Mouse (Mus musculus) heart, embryonic 15.5 days (tissue): ENCODE results near the gene Zfp74. TPM values are rescaled to one million over a fixed set of nuclear protein-coding genes. Genes with fewer than 3 reads are reported as not detected.
A peak's percentile ranks its signal among the peaks of the same experiment; 100 is the strongest.
"Not testable (repeated sequence)": the region's sequence is repeated elsewhere in the genome, so short reads cannot be mapped to it uniquely, and the experiment has no call there.

Experiments
- ATAC-seq: fragments of 200-750 bp; cut with Nextera tagmentation; replicated peaks from 2 replicates; pipeline ENCODE4 v1.8.0; 2017; ENCODE audit warnings: low read depth, moderate TSS enrichment; ENCODE audit not compliant: insufficient number of reproducible peaks, insufficient read depth, low FRiP score
- H3K27ac ChIP-seq: fragments of 300-500 bp; sonication (generic); 2 replicates; pipeline ENCODE4 v1.5.1; 2015; ENCODE audit warnings: mild to moderate bottlenecking, inconsistent platforms
- H3K27me3 ChIP-seq: fragments of 300-500 bp; sonication (generic); 2 replicates; pipeline ENCODE4 v1.6.1; 2015; ENCODE audit warnings: inconsistent platforms
- H3K36me3 ChIP-seq: fragments of 300-500 bp; sonication (generic); 2 replicates; pipeline ENCODE4 v1.6.1; 2015; ENCODE audit warnings: mild to moderate bottlenecking, inconsistent platforms
- H3K4me1 ChIP-seq: fragments of 300-500 bp; sonication (generic); replicated peaks from 2 replicates; pipeline ENCODE4 v1.6.1; 2015; ENCODE audit warnings: inconsistent platforms
- H3K4me2 ChIP-seq: fragments of 300-500 bp; sonication (generic); 2 replicates; pipeline ENCODE4 v1.6.1; 2015; ENCODE audit warnings: inconsistent platforms, mild to moderate bottlenecking, moderate library complexity
- H3K4me3 ChIP-seq: fragments of 300-500 bp; sonication (generic); 2 replicates; pipeline ENCODE4 v1.5.1; 2015; ENCODE audit warnings: mild to moderate bottlenecking, inconsistent platforms
- H3K9ac ChIP-seq: fragments of 300-500 bp; sonication (generic); 2 replicates; pipeline ENCODE4 v1.6.1; 2015; ENCODE audit warnings: mild to moderate bottlenecking, inconsistent platforms
- H3K9me3 ChIP-seq: fragments of 300-500 bp; sonication (generic); replicated peaks from 2 replicates; pipeline ENCODE4 v1.6.1; 2016; ENCODE audit warnings: inconsistent platforms
- WGBS: fragments of 180-500 bp; shearing (Covaris S2); methylation state at CpG from one replicate; pipeline ENCODE4 v1.1.7; 2015; ENCODE audit warnings: mixed read lengths; 5-methylcytosine and 5-hydroxymethylcytosine counted together
- polyA plus RNA-seq: library from polyadenylated mRNA; unstranded; fragments of >200 nt; fragmentation: Nextera tagmentation; extraction: Ambion mirVana; gene quantifications from 2 replicates; pipeline ENCODE4 v1.2.1, GENCODE M21; 2015

Gene Zfp74
- polyA plus RNA-seq, 1 experiment from 2014 or later = 6.7 TPM

GRCm38 (mm10) chr7:29982341-29982740 lies 28.5 kb upstream of the Zfp74 start:
- H3K9me3 ChIP-seq = no peaks in the 10 kb centered on the region; the same call in 1 of the 2 replicates
- no peak overlapping the region for H3K4me3 ChIP-seq
- no peak overlapping the region for H3K9ac ChIP-seq
- ATAC-seq = no peak
- H3K36me3 ChIP-seq = peaks cover 14% of the 10 kb centered on the region
- H3K4me2 ChIP-seq = peak overlapping the region; percentile 61
- H3K27me3 ChIP-seq = no peaks in the 10 kb centered on the region
- 74% methylated on average over 4 of the region's 4 CpGs for WGBS
- H3K27ac ChIP-seq = peak overlapping the region; percentile 99
- H3K4me1 ChIP-seq = peaks cover 38% of the 10 kb centered on the region

GRCm38 (mm10) chr7:29981860-29982259 lies 28.0 kb upstream of the Zfp74 start:
- H3K4me2 ChIP-seq = peak overlapping the region; percentile 61

GRCm38 (mm10) chr7:29981455-29981854 lies 27.6 kb upstream of the Zfp74 start:
- Histone ChIP-seq H3K4me1 (peaks cover 35% of the 10 kb centered on the region), H3K27me3 (no peaks in the 10 kb centered on the region), H3K36me3 (peaks cover 8% of the 10 kb centered on the region; the same call in 1 of the 2 replicates), H3K9me3 (no peaks in the 10 kb centered on the region; the same call in 1 of the 2 replicates), H3K4me3 (no peak overlapping the region), H3K4me2 (peak overlapping the region; percentile 61; the same call in 1 of the 2 replicates), H3K27ac (peak overlapping the region; percentile 99), H3K9ac (no peak overlapping the region)
- ATAC-seq = no peak
- WGBS = 34% methylated on average over 5 of the region's 5 CpGs

More at GRCm38 (mm10) chr7:29981860-29982259, 28.0 kb upstream of the Zfp74 start:
- Histone ChIP-seq H3K27ac (peak overlapping the region; percentile 99), H3K4me1 (peaks cover 37% of the 10 kb centered on the region), H3K27me3 (no peaks in the 10 kb centered on the region), H3K9ac (no peak overlapping the region), H3K4me3 (no peak overlapping the region), H3K36me3 (peaks cover 10% of the 10 kb centered on the region; the same call in 1 of the 2 replicates), H3K9me3 (no peaks in the 10 kb centered on the region; the same call in 1 of the 2 replicates)
- ATAC-seq = no peak
- 68% methylated on average over 3 of the region's 3 CpGs for WGBS

- Histone ChIP-seq H3K36me3 (peaks cover 4% of the 10 kb centered on the region; the same call in 1 of the 2 replicates), H3K9me3 (no peaks in the 10 kb centered on the region; the same call in 1 of the 2 replicates), H3K4me3 (no peak overlapping the region), H3K27me3 (no peaks in the 10 kb centered on the region), H3K4me1 (peaks cover 30% of the 10 kb centered on the region), H3K9ac (no peak overlapping the region), H3K27ac (peak overlapping the region; percentile 99), H3K4me2 (peak overlapping the region; percentile 17)
- 73% methylated on average over 1 of the region's 1 CpGs for WGBS
- ATAC-seq = no peak
Observed at GRCm38 (mm10) chr7:29980761-29981160, 26.9 kb upstream of the Zfp74 start.

GRCm38 (mm10) chr7:29970686-29971085 lies 16.8 kb upstream of the Zfp74 start:
- H3K9ac ChIP-seq = no peak overlapping the region
- no peaks in the 10 kb centered on the region for H3K27me3 ChIP-seq
- H3K4me1 ChIP-seq = no peaks in the 10 kb centered on the region
- H3K9me3 ChIP-seq = no peaks in the 10 kb centered on the region
- no peaks in the 10 kb centered on the region for H3K36me3 ChIP-seq
- H3K4me2 ChIP-seq = no peak overlapping the region
- ATAC-seq = no peak
- no peak overlapping the region for H3K27ac ChIP-seq
- 82% methylated on average over 9 of the region's 9 CpGs for WGBS
- no peak overlapping the region for H3K4me3 ChIP-seq

GRCm38 (mm10) chr7:29965115-29965810 lies 11.4 kb upstream of the Zfp74 start:
- H3K27me3 ChIP-seq, H3K9ac ChIP-seq, H3K4me2 ChIP-seq, ATAC-seq, H3K4me3 ChIP-seq, H3K27ac ChIP-seq, H3K9me3 ChIP-seq, H3K36me3 ChIP-seq, H3K4me1 ChIP-seq: not testable (repeated sequence)
- WGBS = 40% methylated on average over 39 of the region's 39 CpGs

GRCm38 (mm10) chr7:29959004-29959403 lies 5.1 kb upstream of the Zfp74 start:
- Histone ChIP-seq H3K4me2 (no peak overlapping the region), H3K27ac (no peak overlapping the region), H3K9me3 (no peaks in the 10 kb centered on the region), H3K27me3 (no peaks in the 10 kb centered on the region), H3K36me3 (no peaks in the 10 kb centered on the region), H3K4me1 (no peaks in the 10 kb centered on the region; the same call in 1 of the 2 replicates), H3K4me3 (no peak overlapping the region), H3K9ac (no peak overlapping the region)
- ATAC-seq = no peak
- 53% methylated on average over 3 of the region's 3 CpGs for WGBS

GRCm38 (mm10) chr7:29958125-29958724 lies 4.3 kb upstream of the Zfp74 start:
- no peaks in the 10 kb centered on the region for H3K9me3 ChIP-seq
- H3K4me1 ChIP-seq = no peaks in the 10 kb centered on the region; the same call in 1 of the 2 replicates
- H3K4me3 ChIP-seq = no peak overlapping the region
- WGBS = 77% methylated on average over 11 of the region's 11 CpGs
- ATAC-seq = no peak
- H3K36me3 ChIP-seq = no peaks in the 10 kb centered on the region
- no peak overlapping the region for H3K4me2 ChIP-seq
- H3K27ac ChIP-seq = no peak overlapping the region
- H3K9ac ChIP-seq = no peak overlapping the region
- no peaks in the 10 kb centered on the region for H3K27me3 ChIP-seq

GRCm38 (mm10) chr7:29956257-29956656 lies 2.4 kb upstream of the Zfp74 start:
- Histone ChIP-seq H3K27me3 (no peaks in the 10 kb centered on the region), H3K9me3 (no peaks in the 10 kb centered on the region), H3K36me3 (no peaks in the 10 kb centered on the region), H3K4me1 (peaks cover 3% of the 10 kb centered on the region), H3K4me3 (peak overlapping the region; percentile 30), H3K4me2 (peak overlapping the region; percentile 55), H3K9ac (peak overlapping the region; percentile 16; the same call in 1 of the 2 replicates), H3K27ac (peak overlapping the region; percentile 52)
- 37% methylated on average over 10 of the region's 10 CpGs for WGBS
- no peak for ATAC-seq

GRCm38 (mm10) chr7:29954731-29955130 lies 842 bp upstream of the Zfp74 start:
- WGBS = 27% methylated on average over 4 of the region's 4 CpGs
- Histone ChIP-seq H3K4me2 (peak overlapping the region; percentile 77), H3K9me3 (no peaks in the 10 kb centered on the region), H3K27me3 (no peaks in the 10 kb centered on the region), H3K4me3 (peak overlapping the region; percentile 90; the same call in 1 of the 2 replicates), H3K4me1 (peaks cover 3% of the 10 kb centered on the region), H3K36me3 (peaks cover 8% of the 10 kb centered on the region), H3K27ac (peak overlapping the region; percentile 92), H3K9ac (no peak overlapping the region)
- ATAC-seq = no peak

- H3K27ac ChIP-seq = peak overlapping the region; percentile 92
- peak overlapping the region; percentile 92 for H3K9ac ChIP-seq
- H3K27me3 ChIP-seq = no peaks in the 10 kb centered on the region
- H3K4me1 ChIP-seq = peaks cover 3% of the 10 kb centered on the region
- peak overlapping the region; percentile 77 for H3K4me2 ChIP-seq
- no peak for ATAC-seq
- H3K4me3 ChIP-seq = peak overlapping the region; percentile 90
- no peaks in the 10 kb centered on the region for H3K9me3 ChIP-seq
- H3K36me3 ChIP-seq = peaks cover 9% of the 10 kb centered on the region
- 38% methylated on average over 10 of the region's 10 CpGs for WGBS
Observed at GRCm38 (mm10) chr7:29953086-29953485, 803 bp downstream of the Zfp74 start.
